Mouse (Mus musculus): ENCODE results near the gene Rap1gap2. TPM values are rescaled to one million over a fixed set of nuclear protein-coding genes. Genes with fewer than 3 reads are reported as not detected.

The Rap1gap2 gene
- polyA plus RNA-seq, 1 experiment from 2014 or later, result 1.4 TPM

DNA sequence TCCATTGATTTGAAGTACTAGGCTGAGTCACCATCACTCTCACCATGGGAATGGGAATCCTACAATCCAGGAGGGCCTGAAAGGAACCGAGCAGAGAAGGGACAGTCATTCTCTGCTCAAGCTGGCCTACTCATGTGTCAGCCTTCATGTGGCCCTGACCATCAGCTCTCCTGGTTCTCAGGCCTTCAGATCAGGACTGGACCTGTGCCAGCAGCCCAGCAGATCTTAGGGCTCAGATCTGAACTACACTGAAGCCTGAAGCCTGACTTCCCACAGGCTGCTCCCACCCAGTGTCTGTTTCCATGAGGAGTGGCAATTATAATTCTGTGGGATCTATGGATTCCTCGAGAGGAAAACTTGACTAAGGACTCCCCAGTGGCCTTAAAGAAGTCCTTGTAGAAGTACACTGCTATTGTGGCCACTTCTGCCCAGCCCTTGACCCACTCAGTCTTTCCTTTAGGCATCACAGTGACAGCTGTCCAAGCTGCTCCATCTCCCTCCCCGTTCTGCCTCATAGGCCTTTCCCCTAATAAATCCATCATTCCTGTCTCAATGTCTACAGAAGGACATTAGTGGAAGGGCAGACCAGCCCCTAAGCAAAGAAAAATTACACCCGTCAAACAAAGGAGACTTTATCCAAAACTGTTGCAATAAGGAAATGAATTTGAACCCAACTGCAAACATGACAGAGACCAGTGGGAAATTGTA, 231.4 kb downstream of the Rap1gap2 start:
- no peak overlapping the region for H3K9ac ChIP-seq
- WGBS (ENCODE audit: insufficient replicate concordance), result 49% methylated on average over 4 of the region's 4 CpGs
- H3K36me3 ChIP-seq, result no peaks in the 10 kb centered on the region
- H3K9me3 ChIP-seq (replicated peaks), result no peaks in the 10 kb centered on the region
- no peak overlapping the region for H3K4me2 ChIP-seq
- no peak overlapping the region for H3K27ac ChIP-seq
- no peak for ATAC-seq
- no peak overlapping the region for H3K4me3 ChIP-seq
- no peaks in the 10 kb centered on the region for H3K27me3 ChIP-seq (replicated peaks)
- H3K4me1 ChIP-seq, result no peaks in the 10 kb centered on the region

DNA sequence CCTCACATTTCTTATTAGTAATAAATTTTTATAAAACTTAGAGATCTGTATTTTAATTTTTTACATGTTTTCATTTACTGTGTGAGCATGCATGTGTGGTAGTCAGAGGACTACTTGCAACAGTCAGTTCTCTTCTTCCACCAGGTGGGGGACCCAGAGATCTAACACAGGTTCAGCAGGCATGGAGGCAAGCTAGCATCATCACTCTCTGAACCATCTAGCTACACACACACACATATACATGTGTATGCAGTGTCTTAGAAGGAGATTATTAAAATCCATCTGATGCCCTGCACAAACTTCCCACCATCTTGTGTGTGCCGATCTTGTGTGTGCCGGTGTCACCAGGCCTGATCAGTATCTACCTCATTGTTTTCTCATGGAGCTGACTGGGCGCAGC, 233.9 kb downstream of the Rap1gap2 start:
- ATAC-seq, result no peak
- no peaks in the 10 kb centered on the region for H3K9me3 ChIP-seq (replicated peaks)
- no peak overlapping the region for H3K9ac ChIP-seq
- no peak overlapping the region for H3K4me3 ChIP-seq
- WGBS (ENCODE audit: insufficient replicate concordance), result 73% methylated on average over 3 of the region's 3 CpGs
- no peaks in the 10 kb centered on the region for H3K27me3 ChIP-seq (replicated peaks)
- no peaks in the 10 kb centered on the region for H3K4me1 ChIP-seq
- H3K4me2 ChIP-seq, result no peak overlapping the region
- no peaks in the 10 kb centered on the region for H3K36me3 ChIP-seq
- no peak overlapping the region for H3K27ac ChIP-seq

DNA sequence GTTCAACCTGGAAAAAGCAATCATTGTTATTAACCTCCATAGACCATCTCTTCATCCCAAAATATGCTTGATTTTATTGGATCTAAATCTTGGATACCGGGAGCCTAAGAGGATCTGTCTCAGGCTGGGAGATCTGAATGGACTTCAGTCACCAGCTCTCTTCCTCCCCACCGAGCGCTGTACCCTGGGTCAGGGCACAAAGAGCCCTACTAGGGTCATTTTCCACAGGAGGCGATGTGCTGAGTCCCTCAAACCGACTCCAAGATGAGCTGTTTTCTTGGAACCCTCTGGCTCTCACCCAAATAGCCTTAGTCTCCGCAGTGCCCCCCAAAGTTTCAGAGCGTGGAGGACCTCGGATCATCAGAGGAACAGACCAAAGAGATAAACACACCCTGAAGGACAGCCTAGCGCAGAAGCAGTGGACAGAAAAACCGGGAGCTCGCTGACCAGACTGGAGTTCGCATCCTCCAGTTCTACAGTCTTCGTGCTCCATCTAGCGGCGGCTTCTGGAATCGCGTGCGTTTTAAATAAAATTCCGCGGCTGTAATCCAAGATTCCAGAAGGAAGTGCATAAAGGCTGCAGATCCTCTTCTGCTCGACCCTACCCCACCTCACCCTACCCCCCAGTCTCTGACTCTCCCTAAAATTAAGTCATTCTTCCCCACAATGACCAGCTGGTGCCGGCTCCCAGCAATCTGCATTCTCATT, 239.2 kb downstream of the Rap1gap2 start:
- H3K4me3 ChIP-seq, result no peak overlapping the region
- H3K9ac ChIP-seq, result no peak overlapping the region
- H3K27ac ChIP-seq, result no peak overlapping the region
- 12% methylated on average over 22 of the region's 22 CpGs for WGBS (ENCODE audit: insufficient replicate concordance)
- no peaks in the 10 kb centered on the region for H3K9me3 ChIP-seq (replicated peaks)
- ATAC-seq, result no peak
- H3K36me3 ChIP-seq, result no peaks in the 10 kb centered on the region
- no peaks in the 10 kb centered on the region for H3K4me1 ChIP-seq
- H3K27me3 ChIP-seq (replicated peaks), result no peaks in the 10 kb centered on the region
- H3K4me2 ChIP-seq, result no peak overlapping the region

DNA sequence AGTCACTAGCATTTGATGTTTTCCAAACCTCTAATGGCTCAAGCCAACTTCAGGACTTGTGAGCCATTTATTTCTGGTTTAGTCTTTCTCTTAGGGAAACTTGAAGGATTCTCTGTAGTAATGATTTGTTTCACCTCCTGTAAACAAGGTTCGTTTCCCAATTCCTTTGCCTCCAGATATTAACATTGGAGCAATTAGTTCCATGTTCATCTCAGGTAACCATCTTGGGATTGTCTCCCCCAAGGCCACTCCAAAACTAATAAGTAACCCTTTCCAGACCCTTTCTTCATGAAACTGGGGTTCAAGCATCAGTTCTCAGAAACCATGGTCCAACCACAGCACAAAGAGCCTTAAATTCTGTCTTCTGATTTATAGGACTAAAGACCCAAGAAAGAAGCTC, 248.9 kb downstream of the Rap1gap2 start, which contains the start of gene Olfr412:
Gene Olfr412 (plus strand): TSS at position 301 of the 400 bp plus-strand sequence.
- Histone ChIP-seq H3K27me3 (replicated peaks) (no peaks in the 10 kb centered on the region), H3K4me2 (no peak within 1 kb of the TSS), H3K4me1 (no peaks in the 10 kb centered on the region), H3K9ac (no peak within 1 kb of the TSS), H3K4me3 (no peak within 1 kb of the TSS), H3K27ac (no peak within 1 kb of the TSS), H3K9me3 (replicated peaks) (no peaks in the 10 kb centered on the region), H3K36me3 (no peaks in the 10 kb centered on the region)
- WGBS (ENCODE audit: insufficient replicate concordance), result 55% methylated on average over 1 of the region's 1 CpGs
- ATAC-seq, result no peak

DNA sequence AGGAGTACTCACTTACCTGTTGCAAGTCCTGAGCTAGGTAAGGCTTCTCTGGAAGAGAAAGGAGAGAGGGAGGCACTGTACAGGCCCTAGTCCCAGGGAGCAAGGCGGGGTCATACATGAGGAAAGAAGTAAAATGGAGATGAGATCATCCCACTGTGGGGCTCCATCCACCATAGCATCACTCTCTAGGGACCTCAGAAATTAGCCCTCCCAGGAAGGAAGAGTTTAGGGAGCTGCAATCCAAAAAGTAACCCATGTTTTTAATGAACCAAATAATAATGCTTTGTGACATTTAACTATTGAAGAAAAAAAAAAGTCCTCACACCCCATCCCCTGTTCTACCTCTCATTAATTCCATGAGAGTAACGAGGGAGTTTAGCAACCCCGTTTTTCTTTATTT, 258.2 kb downstream of the Rap1gap2 start, which contains the start of gene Olfr411:
Gene Olfr411 (minus strand): TSS at position 101 of the 400 bp plus-strand sequence.
- Histone ChIP-seq H3K4me2 (no peak within 1 kb of the TSS), H3K36me3 (no peaks in the 10 kb centered on the region), H3K9me3 (replicated peaks) (no peaks in the 10 kb centered on the region), H3K27me3 (replicated peaks) (no peaks in the 10 kb centered on the region), H3K9ac (no peak within 1 kb of the TSS), H3K4me3 (no peak within 1 kb of the TSS), H3K27ac (no peak within 1 kb of the TSS), H3K4me1 (no peaks in the 10 kb centered on the region)
- ATAC-seq, result no peak
- 53% methylated on average over 3 of the region's 3 CpGs for WGBS (ENCODE audit: insufficient replicate concordance)

DNA sequence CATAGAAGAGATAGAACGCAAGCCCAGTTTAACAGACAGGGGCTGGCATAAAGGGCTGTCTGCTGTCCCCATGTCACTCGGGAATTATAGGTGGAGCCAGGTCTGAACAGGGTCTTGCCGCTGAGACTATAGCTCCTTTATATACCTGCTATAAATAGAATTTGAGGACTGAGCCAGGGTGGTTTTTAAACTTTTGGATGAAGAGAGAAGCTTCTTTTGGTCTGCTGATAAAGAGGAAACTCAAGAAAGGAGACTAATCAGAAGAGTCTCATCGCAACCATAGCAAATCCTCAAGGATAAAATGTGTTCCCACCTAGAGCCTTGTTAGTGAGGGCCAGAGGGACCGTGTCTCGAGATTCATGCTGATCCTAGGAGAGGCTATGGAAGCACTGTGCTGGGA, 272.8 kb downstream of the Rap1gap2 start, which contains the start of gene Olfr410:
Gene Olfr410 (minus strand): TSS at position 101 of the 400 bp plus-strand sequence.
- H3K9me3 ChIP-seq (replicated peaks), result no peaks in the 10 kb centered on the region
- no peaks in the 10 kb centered on the region for H3K27me3 ChIP-seq (replicated peaks)
- no peak within 1 kb of the TSS for H3K4me3 ChIP-seq
- 53% methylated on average over 6 of the region's 6 CpGs for WGBS (ENCODE audit: insufficient replicate concordance)
- H3K9ac ChIP-seq, result no peak within 1 kb of the TSS
- H3K27ac ChIP-seq, result no peak within 1 kb of the TSS
- no peaks in the 10 kb centered on the region for H3K4me1 ChIP-seq
- no peak for ATAC-seq
- no peak within 1 kb of the TSS for H3K4me2 ChIP-seq
- no peaks in the 10 kb centered on the region for H3K36me3 ChIP-seq

Other genes starting within 250 kb of the Rap1gap2 start
- not detected in 2 replicates for gene Olfr412, start 248.8 kb downstream of the Rap1gap2 start, polyA plus RNA-seq (2016; fragmentation: Nextera tagmentation; extraction: Ambion mirVana)
- 14.7 and 16.0 TPM in 2 replicates for gene Ccdc92b, start 8.7 kb upstream of the Rap1gap2 start, polyA plus RNA-seq (2016; fragmentation: Nextera tagmentation; extraction: Ambion mirVana)
- 49.6 and 50.1 TPM in 2 replicates for gene Cluh, start 38.6 kb upstream of the Rap1gap2 start, polyA plus RNA-seq (2016; fragmentation: Nextera tagmentation; extraction: Ambion mirVana)
- gene Pafah1b1, start 113.8 kb upstream of the Rap1gap2 start, polyA plus RNA-seq (2016; fragmentation: Nextera tagmentation; extraction: Ambion mirVana), result 54.3 and 54.7 TPM in 2 replicates
- 44.3 and 46.6 TPM in 2 replicates for gene Mettl16, start 159.9 kb upstream of the Rap1gap2 start, polyA plus RNA-seq (2016; fragmentation: Nextera tagmentation; extraction: Ambion mirVana)
- 1.9 and 2.0 TPM in 2 replicates for gene Mnt, start 220.0 kb upstream of the Rap1gap2 start, polyA plus RNA-seq (2016; fragmentation: Nextera tagmentation; extraction: Ambion mirVana)